Mouse (Mus musculus): Measurements from ENCODE around the gene Skp2. TPM values are rescaled to one million over a fixed set of nuclear protein-coding genes. Genes with fewer than 3 reads are reported as not detected.
"Not testable (repeated sequence)": the region's sequence is repeated elsewhere in the genome, so short reads cannot be mapped to it uniquely, and the experiment has no call there.

Skp2 gene
- 0.75 and 0.91 TPM in 2 replicates for polyA plus RNA-seq (2012; rRNA removed)

DNA sequence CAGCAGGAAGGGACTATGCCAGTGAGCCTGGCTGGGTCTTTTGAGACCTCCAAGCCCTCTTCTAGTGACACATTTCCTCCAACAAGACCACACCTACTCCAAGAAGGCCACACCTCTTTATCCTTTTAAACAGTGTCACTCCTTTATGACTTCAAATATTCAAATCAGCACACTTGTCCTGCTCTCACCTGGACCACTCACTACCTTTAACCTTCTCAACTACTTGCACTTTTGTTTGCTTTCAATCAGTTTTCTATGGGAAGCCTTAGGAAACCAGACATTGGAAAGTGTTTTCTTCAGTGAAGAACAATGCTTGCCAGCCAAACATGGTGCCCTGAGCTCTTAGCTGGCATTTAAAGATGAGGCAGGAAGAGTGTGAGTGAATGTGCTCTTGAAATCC is at the start of gene Skp2:
Gene Skp2 (minus strand): TSS at position 101 of the 400 bp plus-strand sequence.
- Histone ChIP-seq H3K27me3 (ENCODE audit: control insufficient read depth, insufficient read depth, low read length) (no peaks in the 10 kb centered on the region), H3K4me1 (ENCODE audit: control insufficient read depth, insufficient read depth, insufficient read length, low read length) (no peaks in the 10 kb centered on the region), H3K4me3 (ENCODE audit: low read depth, low read length) (no peak within 1 kb of the TSS), H3K36me3 (ENCODE audit: control insufficient read depth, insufficient read depth, low read length) (peaks cover 36% of the 10 kb centered on the region), H3K27ac (ENCODE audit: insufficient read depth, low read depth, low read length) (no peak within 1 kb of the TSS)
- TF ChIP-seq POLR2A (IDR thresholded peaks at IDR 0.05; ENCODE audit: low read depth, low read length): no peak
- TF ChIP-seq CTCF (IDR thresholded peaks at IDR 0.05; ENCODE audit: extremely low read depth, insufficient read length, insufficient replicate concordance, low read depth, low read length): no peak

DNA sequence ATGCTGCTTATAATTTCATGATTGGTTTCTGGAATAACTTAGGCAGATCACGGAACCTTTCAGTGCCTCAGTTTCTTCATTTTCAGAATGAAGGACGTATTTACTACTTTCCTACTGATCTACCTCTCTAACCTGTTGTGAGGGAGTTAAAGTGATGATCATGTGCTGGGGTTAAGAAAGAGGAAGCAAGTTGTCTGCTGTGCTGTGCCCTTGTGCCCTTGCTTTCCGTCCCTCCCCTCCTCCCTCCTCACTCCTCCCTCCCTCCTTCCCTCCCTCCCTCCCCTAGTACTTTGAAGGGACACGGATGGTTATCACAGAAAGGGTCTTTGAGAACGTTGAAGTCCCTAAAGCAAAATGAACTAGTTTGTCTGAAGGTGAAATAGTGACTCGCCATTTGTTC is 43.2 kb upstream of the Skp2 start:
- H3K27me3 ChIP-seq (ENCODE audit: control insufficient read depth, insufficient read depth, low read length): no peaks in the 10 kb centered on the region
- peaks cover 18% of the 10 kb centered on the region for H3K36me3 ChIP-seq (ENCODE audit: control insufficient read depth, insufficient read depth, low read length)
- TF ChIP-seq POLR2A (IDR thresholded peaks at IDR 0.05; ENCODE audit: low read depth, low read length) (no peak), CTCF (IDR thresholded peaks at IDR 0.05; ENCODE audit: extremely low read depth, insufficient read length, insufficient replicate concordance, low read depth, low read length) (no peak)
- H3K4me3 ChIP-seq (ENCODE audit: low read depth, low read length): no peak overlapping the region
- 60% methylated on average over 6 of the region's 6 CpGs for WGBS
- H3K27ac ChIP-seq (ENCODE audit: insufficient read depth, low read depth, low read length): no peak overlapping the region
- no peaks in the 10 kb centered on the region for H3K4me1 ChIP-seq (ENCODE audit: control insufficient read depth, insufficient read depth, insufficient read length, low read length)

GRCm38 (mm10) chr15:9192685-9193084 is 37.5 kb upstream of the Skp2 start:
- H3K27me3 ChIP-seq (ENCODE audit: control insufficient read depth, insufficient read depth, low read length); H3K4me3 ChIP-seq (ENCODE audit: low read depth, low read length); H3K4me1 ChIP-seq (ENCODE audit: control insufficient read depth, insufficient read depth, insufficient read length, low read length); H3K27ac ChIP-seq (ENCODE audit: insufficient read depth, low read depth, low read length): not testable (repeated sequence)
- peaks cover 32% of the 10 kb centered on the region for H3K36me3 ChIP-seq (ENCODE audit: control insufficient read depth, insufficient read depth, low read length)

DNA sequence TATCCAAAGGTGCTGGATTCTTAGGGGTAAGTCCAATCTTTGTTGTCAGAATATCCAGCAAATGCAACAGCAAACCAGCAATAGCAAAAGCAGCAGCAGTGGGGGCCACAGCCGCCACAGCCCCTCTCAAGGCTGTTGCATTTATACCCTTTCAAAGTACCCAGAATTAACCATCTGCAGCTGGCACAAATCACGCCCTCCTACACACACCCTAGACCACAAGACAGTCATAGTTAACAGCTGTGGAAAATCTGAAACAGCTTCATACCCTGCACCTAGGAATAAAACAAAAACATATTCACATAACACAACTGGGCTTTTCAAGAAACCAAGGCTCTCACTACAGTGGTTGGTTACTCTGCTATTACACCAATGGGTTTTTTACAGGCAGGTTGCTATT is 34.6 kb upstream of the Skp2 start:
- Histone ChIP-seq H3K27ac (ENCODE audit: insufficient read depth, low read depth, low read length) (no peak overlapping the region), H3K36me3 (ENCODE audit: control insufficient read depth, insufficient read depth, low read length) (peaks cover 36% of the 10 kb centered on the region), H3K4me1 (ENCODE audit: control insufficient read depth, insufficient read depth, insufficient read length, low read length) (no peaks in the 10 kb centered on the region), H3K27me3 (ENCODE audit: control insufficient read depth, insufficient read depth, low read length) (no peaks in the 10 kb centered on the region), H3K4me3 (ENCODE audit: low read depth, low read length) (no peak overlapping the region)
- TF ChIP-seq POLR2A (IDR thresholded peaks at IDR 0.05; ENCODE audit: low read depth, low read length) (no peak), CTCF (IDR thresholded peaks at IDR 0.05; ENCODE audit: extremely low read depth, insufficient read length, insufficient replicate concordance, low read depth, low read length) (no peak)
- 89% methylated on average over 2 of the region's 2 CpGs for WGBS

DNA sequence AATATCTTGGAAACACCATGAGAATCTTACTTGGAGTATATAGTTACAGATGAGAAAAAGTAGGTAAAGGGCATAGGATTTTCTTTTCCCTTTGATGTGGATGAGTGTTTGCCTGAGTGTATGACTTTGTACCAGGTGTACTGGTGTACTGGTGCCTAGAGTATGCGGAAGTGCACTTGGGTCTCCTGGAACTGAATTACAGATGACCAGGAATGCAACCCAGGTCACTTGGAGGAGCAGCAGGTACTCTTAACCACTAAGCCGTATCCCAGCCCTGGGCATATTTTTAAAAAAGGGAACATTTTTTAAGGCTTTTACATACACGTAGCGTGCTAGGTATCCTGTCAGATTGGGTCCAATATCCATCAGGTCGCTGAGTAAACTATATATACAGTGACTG is 28.8 kb upstream of the Skp2 start:
- no peak overlapping the region for H3K4me3 ChIP-seq (ENCODE audit: low read depth, low read length)
- H3K4me1 ChIP-seq (ENCODE audit: control insufficient read depth, insufficient read depth, insufficient read length, low read length): no peaks in the 10 kb centered on the region
- TF ChIP-seq CTCF (IDR thresholded peaks at IDR 0.05; ENCODE audit: extremely low read depth, insufficient read length, insufficient replicate concordance, low read depth, low read length) (no peak), POLR2A (IDR thresholded peaks at IDR 0.05; ENCODE audit: low read depth, low read length) (no peak)
- no peak overlapping the region for H3K27ac ChIP-seq (ENCODE audit: insufficient read depth, low read depth, low read length)
- H3K36me3 ChIP-seq (ENCODE audit: control insufficient read depth, insufficient read depth, low read length): peaks cover 38% of the 10 kb centered on the region
- WGBS: 97% methylated on average over 5 of the region's 5 CpGs
- no peaks in the 10 kb centered on the region for H3K27me3 ChIP-seq (ENCODE audit: control insufficient read depth, insufficient read depth, low read length)

DNA sequence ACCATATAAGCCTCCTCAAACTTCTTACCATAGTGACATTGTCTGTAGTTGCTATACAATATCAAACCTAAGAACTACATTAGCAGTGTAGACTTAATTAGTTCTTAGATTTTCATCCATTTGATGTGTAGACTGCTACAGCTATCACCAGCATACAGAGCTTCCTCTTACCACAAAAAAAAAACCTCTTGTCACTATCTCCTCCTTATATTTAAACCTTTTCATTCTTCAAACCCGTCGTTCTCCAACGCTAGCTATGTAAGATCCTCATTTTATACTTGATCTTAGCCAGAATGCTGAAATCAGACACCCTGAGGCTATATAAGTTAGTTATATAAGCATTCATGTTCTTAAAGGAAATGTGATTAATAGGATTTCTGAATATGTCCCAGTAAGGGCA is 21.8 kb upstream of the Skp2 start:
- no peak for TF ChIP-seq POLR2A (IDR thresholded peaks at IDR 0.05; ENCODE audit: low read depth, low read length)
- no peak for TF ChIP-seq CTCF (IDR thresholded peaks at IDR 0.05; ENCODE audit: extremely low read depth, insufficient read length, insufficient replicate concordance, low read depth, low read length)
- no peaks in the 10 kb centered on the region for H3K27me3 ChIP-seq (ENCODE audit: control insufficient read depth, insufficient read depth, low read length)
- no peak overlapping the region for H3K27ac ChIP-seq (ENCODE audit: insufficient read depth, low read depth, low read length)
- H3K36me3 ChIP-seq (ENCODE audit: control insufficient read depth, insufficient read depth, low read length): peaks cover 26% of the 10 kb centered on the region
- no peak overlapping the region for H3K4me3 ChIP-seq (ENCODE audit: low read depth, low read length)
- H3K4me1 ChIP-seq (ENCODE audit: control insufficient read depth, insufficient read depth, insufficient read length, low read length): no peaks in the 10 kb centered on the region
- 94% methylated on average over 3 of the region's 3 CpGs for WGBS

DNA sequence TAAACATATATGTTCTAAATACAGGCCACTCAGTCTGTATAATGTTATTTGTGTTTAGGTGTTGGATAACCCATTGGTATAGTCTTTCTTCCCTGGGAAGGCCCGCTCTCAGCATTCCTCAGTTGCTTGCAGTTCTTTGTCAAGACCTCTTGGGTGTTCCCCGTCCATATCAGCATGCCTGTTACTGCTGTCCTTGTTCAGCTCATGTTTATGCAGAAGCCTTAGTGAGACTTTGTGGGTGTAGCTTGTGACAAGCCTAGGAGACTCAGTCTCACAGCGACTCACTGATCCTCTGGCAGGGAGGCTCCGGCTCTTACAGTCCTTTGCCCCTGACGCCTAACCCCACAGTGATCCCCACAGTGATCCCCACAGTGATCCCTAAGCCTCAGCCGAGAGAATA is 8.9 kb upstream of the Skp2 start:
- no peak overlapping the region for H3K27ac ChIP-seq (ENCODE audit: insufficient read depth, low read depth, low read length)
- 89% methylated on average over 6 of the region's 6 CpGs for WGBS
- H3K4me1 ChIP-seq (ENCODE audit: control insufficient read depth, insufficient read depth, insufficient read length, low read length): peaks cover 2% of the 10 kb centered on the region; the same call in 1 of the 2 replicates
- H3K4me3 ChIP-seq (ENCODE audit: low read depth, low read length): no peak overlapping the region
- H3K36me3 ChIP-seq (ENCODE audit: control insufficient read depth, insufficient read depth, low read length): peaks cover 34% of the 10 kb centered on the region
- H3K27me3 ChIP-seq (ENCODE audit: control insufficient read depth, insufficient read depth, low read length): no peaks in the 10 kb centered on the region
- TF ChIP-seq CTCF (IDR thresholded peaks at IDR 0.05; ENCODE audit: extremely low read depth, insufficient read length, insufficient replicate concordance, low read depth, low read length) (no peak), POLR2A (IDR thresholded peaks at IDR 0.05; ENCODE audit: low read depth, low read length) (no peak)

DNA sequence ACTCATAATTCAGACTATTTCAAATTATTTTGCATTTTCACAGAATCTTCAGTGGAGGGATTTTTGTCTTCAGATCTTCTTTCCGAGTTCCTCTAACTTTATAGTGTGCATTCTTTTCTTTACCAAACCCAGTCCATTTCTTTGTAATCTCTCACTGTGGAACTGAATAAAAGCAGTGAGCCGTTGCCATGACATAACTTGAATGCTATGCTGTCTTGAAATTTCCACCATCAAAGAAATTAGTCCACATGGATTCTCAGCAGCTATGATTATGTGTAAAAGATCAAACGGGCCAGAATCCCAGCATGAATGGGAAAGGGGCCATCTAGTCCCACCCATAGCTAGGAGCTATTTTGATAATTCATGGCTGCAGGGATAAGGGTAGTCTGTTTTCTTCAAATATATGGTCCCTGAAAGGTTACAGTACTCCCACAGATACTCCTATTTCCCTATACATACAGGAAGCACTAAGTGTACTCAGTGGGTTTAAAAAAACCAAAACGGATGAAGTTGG is 7.4 kb upstream of the Skp2 start:
- Histone ChIP-seq H3K27me3 (ENCODE audit: control insufficient read depth, insufficient read depth, low read length) (no peaks in the 10 kb centered on the region), H3K36me3 (ENCODE audit: control insufficient read depth, insufficient read depth, low read length) (peaks cover 30% of the 10 kb centered on the region), H3K27ac (ENCODE audit: insufficient read depth, low read depth, low read length) (no peak overlapping the region), H3K4me1 (ENCODE audit: control insufficient read depth, insufficient read depth, insufficient read length, low read length) (peaks cover under 1% of the 10 kb centered on the region; the same call in 1 of the 2 replicates), H3K4me3 (ENCODE audit: low read depth, low read length) (no peak overlapping the region)
- no peak for TF ChIP-seq CTCF (IDR thresholded peaks at IDR 0.05; ENCODE audit: extremely low read depth, insufficient read length, insufficient replicate concordance, low read depth, low read length)
- TF ChIP-seq POLR2A (IDR thresholded peaks at IDR 0.05; ENCODE audit: low read depth, low read length): no peak
- WGBS: 86% methylated on average over 4 of the region's 4 CpGs
